Mouse (Mus musculus) spleen, postnatal 14 days (tissue): ENCODE data around the gene Calr3.

Source experiments
- DNase-seq, 2 experiments: peaks; one replicate each; pipeline ENCODE4 v3.0.0; 2021 to 2022; ENCODE audit warnings: low spot score in 2 of 2

Gene Calr3

GRCm38 (mm10) chr8:72438248-72439015, 5.2 kb downstream of the Calr3 start:
- no peak for DNase-seq

- peak in 1 of 2 experiments; percentile 27 for DNase-seq
Measured at GRCm38 (mm10) chr8:72434952-72435351, 8.7 kb downstream of the Calr3 start.

DNA sequence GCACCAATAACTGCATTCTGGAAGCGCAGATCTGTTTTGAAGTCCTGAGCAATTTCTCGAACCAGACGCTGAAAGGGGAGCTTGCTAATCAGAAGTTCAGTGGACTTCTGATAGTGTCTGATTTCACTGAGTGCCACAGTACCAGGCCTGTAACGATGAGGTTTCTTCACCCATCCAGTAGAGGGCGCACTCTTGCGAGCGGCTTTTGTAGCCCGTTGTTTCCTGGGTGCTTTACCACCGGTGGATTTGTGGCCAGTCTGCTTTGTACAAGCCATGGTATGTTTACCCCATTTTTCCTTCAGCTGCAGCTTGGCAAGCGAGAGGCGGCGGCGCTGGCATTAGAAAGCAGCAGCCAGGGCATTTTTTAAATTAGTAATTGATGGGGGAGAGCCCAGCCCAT, 14.0 kb downstream of the Calr3 start:
- DNase-seq = peak; percentile 27 to 44

- DNase-seq = no peak
Measured at GRCm38 (mm10) chr8:72422926-72423325, 20.7 kb downstream of the Calr3 start.

DNA sequence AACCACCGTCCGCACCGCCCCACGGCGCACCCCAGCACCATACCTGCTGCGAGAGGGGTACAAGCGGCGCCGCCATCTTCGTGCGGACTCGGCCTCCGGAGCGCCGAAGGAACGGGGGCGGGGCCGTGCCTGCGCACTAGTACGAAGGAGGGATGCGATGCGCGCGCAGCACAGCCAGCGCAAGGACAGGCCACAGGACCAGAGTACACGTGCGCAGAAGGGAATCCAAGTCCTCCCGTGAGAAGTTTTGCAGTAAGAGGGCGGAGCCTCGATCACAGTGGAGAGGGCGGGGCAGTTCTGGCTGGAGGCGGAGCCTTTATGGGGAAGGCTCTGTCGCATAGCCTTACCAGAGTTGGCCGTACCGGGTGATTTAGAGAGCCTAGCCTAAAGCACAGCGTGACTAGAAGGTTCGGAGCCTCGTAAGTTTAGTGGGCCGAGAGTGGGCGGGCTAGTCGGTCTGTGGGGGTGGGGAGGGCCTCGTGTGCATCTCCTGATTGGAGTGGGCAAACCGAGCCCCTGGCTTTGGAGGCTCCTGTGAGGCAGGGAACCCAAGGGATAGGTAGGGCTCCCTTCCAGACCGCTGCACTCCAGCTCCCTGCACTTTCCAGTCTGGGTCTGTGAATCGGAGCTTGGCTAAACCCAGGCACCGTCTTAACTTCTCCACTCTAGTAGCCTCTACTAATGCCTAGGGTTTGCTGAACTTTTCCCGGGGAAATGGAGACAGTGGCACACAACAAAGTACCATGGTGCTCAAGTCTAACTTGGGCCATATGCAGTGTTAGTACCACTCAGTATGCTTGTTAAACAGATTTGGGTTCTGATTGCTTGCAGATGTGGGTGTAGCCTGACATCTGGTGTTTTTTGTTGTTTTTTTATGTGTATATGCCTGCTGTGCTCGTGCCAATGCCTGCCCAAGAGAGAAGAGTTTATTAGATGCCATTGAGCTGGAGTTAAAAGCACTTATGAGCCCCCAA, 22.0 kb downstream of the Calr3 start, which contains the start of gene Eps15l1:
Gene Eps15l1 (minus strand): TSS at position 99 of the 974 bp plus-strand sequence.
- peak; percentile 98 for DNase-seq

DNA sequence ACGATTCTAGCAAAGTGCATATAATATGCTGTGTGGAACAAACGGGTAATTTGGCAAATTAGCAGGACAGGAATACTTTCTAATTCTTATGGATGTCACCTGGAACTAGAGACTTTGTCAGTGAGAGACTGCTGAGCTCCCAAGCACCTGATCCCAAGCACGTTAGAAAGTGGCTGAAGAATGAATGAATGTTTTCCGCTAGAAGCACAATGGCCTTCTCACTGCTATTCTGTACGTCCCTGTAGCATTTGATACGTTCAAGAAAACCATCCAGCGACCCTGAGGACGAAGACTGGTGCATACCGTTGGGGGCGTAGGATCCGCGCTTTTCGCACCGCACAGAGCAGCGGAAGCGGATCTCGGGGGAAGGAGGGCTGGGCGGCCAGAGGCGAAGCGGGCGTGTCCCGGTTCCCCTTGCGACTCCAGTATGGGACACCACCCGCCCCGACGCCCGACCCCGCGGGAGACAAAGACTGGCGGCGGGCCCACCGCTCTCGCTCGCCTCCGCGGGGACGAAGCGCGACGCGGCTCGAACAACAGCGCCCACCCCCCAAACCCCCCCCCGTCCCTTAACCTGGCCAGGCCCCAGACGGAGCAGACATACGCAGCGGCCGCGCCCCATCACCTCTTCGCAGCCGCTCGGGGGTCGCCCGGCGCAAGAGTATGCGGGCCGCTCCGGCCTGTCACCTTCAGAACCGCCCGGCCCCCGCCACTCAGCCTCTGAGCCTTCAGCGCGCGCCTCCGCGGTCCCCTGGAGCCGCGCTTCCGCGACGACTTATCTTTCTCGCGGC, 22.9 kb downstream of the Calr3 start:
- peak; percentile 36 to 49 for DNase-seq

DNA sequence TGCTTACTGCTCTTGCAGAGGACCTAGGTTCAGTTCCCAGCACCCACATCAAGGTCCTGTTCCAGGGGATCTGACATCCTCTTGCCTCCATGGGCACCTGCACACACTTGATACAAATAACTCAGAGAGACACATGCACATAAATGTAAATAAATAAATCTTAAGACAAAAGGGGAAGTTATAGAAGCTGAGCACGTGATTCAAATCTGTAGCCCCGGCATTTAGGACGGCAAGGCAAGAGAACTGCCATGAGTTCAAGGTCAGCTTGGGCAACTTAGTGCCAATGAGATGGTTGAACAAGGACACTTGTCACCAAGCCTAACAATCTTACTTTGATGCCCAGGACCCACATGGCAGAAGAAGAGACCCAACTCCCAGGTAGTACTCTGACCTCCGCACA, 25.6 kb downstream of the Calr3 start:
- no peak for DNase-seq

GRCm38 (mm10) chr8:72415252-72415651, 28.4 kb downstream of the Calr3 start:
- DNase-seq = peak; percentile 22 to 26

- DNase-seq = peak; percentile 59 to 61
Measured at GRCm38 (mm10) chr8:72413839-72414238, 29.8 kb downstream of the Calr3 start.

DNA sequence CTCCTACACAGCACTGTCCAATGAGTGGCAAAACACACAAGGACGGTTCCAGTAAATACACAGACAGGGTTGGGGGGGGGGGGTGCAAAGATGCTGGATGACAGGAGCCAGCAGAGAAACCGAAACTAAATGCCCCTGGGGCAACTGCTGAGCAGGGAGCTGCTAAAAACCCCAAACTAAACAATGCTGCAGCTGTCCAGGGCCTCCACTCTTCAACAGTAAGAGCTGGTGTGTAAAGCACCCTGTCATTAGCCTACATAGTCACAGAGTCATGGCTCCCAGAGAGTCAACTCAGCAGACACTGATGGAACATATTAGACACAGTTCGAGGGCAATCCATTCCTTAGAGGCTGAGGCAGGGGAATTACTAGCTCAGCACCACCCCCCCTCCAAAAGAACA, 34.2 kb downstream of the Calr3 start:
- no peak for DNase-seq

- no peak for DNase-seq
Measured at GRCm38 (mm10) chr8:72407878-72408277, 35.8 kb downstream of the Calr3 start.

DNA sequence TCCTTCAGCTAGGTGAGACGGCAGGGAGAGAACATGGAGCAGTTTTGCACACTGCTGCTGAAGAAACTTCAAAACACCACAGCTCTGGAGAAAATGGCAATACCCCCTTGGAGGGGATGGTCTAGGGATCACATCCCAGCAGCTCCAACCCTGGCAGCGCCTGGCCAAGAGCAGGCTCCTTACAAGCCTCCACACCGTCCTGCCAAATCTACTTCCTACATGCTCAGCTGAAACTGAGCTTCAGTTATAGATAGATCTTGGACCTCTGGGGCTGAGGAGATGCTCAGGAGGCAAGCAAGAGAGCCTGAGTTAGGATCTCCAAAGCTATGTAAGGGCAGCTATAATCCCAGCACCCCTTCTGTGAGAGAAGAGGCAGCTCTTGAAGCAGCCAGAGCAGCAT, 40.7 kb downstream of the Calr3 start:
- no peak for DNase-seq

GRCm38 (mm10) chr8:72401381-72401780, 42.3 kb downstream of the Calr3 start:
- DNase-seq = no peak

GRCm38 (mm10) chr8:72385737-72386136, 57.9 kb downstream of the Calr3 start:
- DNase-seq = no peak

GRCm38 (mm10) chr8:72382395-72382794, 61.3 kb downstream of the Calr3 start:
- no peak for DNase-seq

DNA sequence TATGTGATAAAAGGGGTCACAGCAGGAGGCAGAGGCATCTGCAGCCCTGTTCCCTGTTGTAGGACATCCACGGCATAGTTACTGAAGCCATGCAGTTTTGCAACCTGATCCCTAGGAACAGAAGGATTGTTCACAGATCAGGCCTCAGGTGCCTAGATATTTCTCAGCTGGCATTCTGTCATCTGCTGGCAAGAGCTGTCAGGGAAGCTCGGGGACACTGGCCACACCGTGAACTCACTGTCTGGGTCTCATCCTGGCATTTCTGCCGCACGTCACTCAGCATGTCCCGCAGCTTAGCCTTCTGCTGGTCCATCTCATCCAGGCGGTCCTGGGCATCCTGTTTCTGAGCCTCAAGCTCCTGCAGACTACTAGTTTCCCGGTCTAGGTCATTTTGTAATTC, 63.0 kb downstream of the Calr3 start:
- no peak for DNase-seq

DNA sequence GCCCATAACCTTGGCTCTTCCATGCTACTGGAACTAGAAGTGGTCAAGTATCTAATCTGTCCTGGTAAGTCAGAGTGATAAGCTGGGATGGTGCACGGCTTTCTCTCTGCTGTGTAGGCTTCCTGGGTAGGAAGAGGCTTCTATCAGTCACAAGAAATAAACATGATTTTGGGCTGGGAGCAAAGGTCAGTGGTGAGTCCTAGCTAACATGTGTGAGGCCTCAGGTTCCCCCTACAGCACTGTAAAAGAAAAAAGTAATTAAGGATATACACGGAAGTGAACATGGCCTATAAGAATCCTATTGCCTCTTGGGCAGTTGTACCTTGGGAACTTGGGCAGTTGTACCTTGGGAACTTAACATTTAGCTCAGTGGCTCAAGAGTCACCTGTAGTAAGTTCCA, 66.8 kb downstream of the Calr3 start:
- DNase-seq = no peak

GRCm38 (mm10) chr8:72376309-72376708, 67.4 kb downstream of the Calr3 start:
- DNase-seq = no peak

GRCm38 (mm10) chr8:72375161-72375560, 68.5 kb downstream of the Calr3 start:
- no peak for DNase-seq
